Mouse (Mus musculus): ENCODE measurements around the gene Tor1a.

Gene Tor1a

GRCm38 (mm10) chr2:30967352-30968327 lies at the start of gene Tor1a:
Tor1a (minus strand) TSS chr2:30967933.
- DNase-seq (ENCODE audit: low spot score), result peak; percentile 77

DNA sequence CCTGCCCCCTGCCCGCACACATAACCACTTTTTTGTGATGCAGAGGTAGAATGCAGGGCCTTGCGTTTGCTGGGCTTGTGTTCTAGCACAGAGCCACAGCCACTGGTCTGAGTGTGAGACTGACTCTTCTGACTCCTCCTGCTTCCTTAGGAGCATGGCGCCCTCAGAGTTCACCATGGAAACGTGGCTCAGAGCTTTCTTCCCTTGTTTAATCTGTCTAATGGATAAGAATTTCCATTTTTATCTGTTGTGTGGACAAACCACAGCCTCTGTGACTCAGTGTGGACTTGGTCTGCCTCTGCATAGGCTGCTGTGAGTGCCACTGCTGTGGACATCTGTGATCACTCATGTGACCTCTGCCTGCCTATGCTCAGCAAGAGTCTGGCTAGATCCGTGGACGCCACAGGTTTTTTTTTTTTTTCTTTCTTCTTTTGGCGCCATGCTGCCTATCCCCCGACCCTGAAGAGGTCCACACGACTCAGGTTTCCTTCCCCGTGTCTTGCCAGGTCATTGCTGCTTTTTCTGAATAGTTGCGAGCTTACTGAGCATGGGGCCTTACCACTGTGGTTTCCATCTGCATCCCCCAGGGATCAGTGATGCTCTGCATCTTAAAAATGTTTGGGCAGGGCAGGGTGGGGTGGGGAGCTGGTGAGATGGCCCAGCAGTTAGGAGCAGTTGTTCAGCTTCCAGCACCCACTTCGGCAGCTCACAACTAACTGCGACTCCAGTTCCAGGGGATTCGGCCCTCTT lies 45.8 kb upstream of the Tor1a start:
- no peak for DNase-seq (ENCODE audit: low spot score)

DNA sequence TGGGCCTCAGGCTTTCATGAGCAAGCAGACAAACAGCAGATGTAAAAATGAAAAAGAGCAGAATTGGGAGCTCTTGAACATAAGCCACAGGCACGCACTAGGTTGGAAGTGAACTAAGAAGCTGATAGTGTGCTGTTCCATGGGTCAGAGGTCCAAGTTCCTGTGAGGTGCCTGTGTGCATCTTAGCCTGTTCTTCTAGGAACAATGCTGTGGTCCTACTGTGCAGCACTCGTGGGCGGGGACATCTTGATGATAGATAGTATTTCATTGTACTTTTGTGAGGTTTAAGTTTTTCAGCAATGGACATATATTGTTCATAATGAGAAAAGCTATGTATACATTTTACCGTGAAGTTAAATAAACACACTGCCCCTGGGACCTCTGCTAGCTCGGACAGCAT lies 39.5 kb upstream of the Tor1a start:
- no peak for DNase-seq (ENCODE audit: low spot score)

DNA sequence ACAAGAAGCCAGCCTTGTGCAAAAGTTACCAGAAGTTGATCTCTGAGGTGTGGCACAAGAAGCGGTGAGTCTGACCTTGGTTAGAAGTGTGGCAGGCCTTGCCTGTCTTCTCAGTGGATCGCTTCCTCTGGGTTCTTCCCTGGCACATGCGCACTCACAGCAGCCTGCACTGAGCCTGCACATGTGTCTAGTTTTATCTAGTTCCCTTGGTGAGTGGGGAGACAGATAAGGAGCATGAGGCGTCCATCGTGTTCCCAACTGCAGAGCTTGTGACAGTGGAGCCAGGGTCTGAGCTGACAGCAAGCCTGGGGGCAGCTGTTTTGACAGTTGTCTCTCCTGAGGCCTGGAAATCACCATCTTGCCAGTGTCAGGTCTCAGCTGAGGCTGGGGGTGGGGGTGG lies 38.7 kb upstream of the Tor1a start:
- DNase-seq (ENCODE audit: low spot score), result peak; percentile 41

- DNase-seq (ENCODE audit: low spot score), result no peak
These were observed 37.7 kb upstream of the Tor1a start for GRCm38 (mm10) chr2:31005453-31005852.

GRCm38 (mm10) chr2:31002857-31003256 lies 35.1 kb upstream of the Tor1a start:
- no peak for DNase-seq (ENCODE audit: low spot score)

DNA sequence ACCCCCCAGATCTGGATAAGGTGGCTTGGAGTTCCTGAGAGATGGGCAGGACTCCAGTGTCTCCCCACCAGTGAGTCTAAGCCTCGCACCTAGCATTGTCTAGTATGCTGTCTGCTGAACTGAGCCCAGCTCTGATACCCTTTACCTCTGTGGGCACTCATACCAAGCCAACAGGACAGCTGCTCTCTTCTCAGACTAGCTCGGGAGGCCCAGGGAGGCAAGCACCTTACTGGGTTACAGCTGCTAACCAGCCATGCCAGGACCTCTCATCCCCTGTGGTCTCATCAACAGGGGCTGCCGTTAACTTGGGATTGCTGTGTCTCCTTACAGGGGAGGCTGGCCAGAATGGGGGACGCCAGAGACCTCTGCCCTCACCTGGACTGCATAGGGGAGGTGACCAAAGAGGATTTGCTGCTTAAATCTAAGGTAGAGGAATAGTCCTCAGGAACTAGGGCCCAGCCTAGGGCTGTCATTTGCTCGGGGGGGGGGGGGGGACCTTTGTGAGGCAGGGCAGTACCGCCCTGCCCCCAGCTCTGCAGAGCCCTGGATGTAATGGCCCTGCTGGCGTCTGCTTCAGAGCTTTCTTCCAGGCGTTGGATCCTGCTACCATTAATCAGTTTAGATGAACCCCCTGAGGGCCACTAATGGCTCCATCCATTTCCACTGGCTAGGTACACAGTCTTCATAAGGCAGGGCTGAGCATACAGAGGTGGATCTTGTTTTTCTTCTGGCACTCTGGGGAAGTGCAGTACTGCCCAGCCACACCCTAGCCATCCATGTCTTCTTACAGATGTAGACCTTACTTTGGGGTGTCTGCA lies 30.9 kb upstream of the Tor1a start:
- no peak for DNase-seq (ENCODE audit: low spot score)

GRCm38 (mm10) chr2:30995432-30995996 lies 27.8 kb upstream of the Tor1a start:
- DNase-seq (ENCODE audit: low spot score), result no peak

DNA sequence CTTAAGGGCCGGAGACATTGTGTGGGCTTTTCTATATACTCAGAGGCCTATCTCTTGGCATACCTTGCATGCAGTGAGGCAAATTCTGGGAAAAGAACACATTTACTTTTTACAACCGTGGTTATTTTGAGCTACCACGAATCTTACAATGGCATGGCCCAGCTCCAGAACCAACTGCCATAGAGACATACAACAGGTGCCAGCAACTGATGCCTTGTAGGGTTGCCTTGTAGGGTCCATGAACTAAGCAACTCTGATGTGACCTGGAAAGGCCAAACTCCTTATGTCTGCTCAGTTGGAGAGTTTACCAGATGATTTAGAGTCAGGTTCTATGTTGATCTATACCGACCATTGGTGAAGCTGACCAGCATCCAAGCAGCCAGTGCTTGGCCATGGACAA lies 27.1 kb upstream of the Tor1a start:
- DNase-seq (ENCODE audit: low spot score), result no peak

GRCm38 (mm10) chr2:30990221-30990620 lies 22.5 kb upstream of the Tor1a start:
- DNase-seq (ENCODE audit: low spot score), result no peak

GRCm38 (mm10) chr2:30985111-30986020 lies 17.6 kb upstream of the Tor1a start:
- DNase-seq (ENCODE audit: low spot score), result peak; percentile 25

DNA sequence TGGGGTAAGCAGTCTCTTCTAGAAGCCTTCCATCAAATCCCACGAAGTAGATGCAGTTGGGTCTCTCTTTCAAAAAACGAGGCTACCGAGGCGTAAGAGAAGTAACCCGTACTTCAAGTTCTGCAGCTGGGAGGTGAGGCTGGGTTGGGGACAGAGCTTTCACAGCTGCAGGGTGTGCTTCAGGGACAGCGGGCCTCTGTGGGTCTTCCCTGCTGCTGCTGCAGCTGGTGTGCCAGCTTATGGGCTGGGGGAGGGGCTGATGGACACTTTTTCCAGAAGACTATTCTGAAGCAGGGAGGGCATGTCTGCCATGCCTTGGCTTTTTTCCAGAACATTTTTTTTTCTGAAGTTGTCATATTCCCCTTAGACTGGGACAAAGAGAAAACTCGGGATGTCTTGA lies 15.3 kb upstream of the Tor1a start:
- DNase-seq (ENCODE audit: low spot score), result no peak

DNA sequence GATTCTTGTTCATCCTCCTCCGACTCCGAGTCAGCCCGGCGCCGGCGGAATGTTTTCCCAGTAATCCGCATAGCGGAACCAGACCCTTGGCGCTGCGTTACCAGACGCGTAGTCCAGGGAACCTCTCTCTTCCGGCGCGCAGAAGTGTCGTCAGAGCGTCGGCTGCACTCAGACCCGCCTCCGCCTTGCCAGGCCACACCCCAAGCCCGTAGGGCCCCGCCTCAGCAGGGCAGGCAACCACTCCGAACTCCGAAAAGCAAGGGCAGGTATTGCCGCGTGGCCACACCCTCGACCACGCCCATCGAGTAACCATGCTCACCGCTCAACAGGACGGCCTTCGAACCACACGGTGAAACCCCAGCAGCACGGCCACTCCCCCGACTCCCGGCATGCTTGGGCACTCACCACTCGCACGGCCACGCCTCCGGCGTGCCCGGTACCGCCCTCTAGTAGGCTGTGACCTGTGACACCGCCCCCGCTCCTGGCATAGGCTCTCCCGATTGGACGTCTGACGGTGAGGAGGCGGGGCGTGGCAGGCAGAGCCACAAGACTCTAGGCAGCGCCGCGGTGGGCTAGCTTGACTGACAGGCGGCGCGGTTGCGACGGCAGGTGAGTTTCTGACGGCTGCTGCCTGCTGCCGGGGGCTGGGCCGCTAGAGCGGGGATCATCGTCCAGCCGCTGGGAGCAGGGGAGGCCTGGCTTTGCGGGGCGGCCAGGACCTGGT lies 14.2 kb upstream of the Tor1a start, which contains the start of the genes BC005624 and Usp20:
BC005624 (minus strand) TSS at position 412 of the 724 bp plus-strand sequence.
Usp20 (plus strand) TSS at position 490 of the 724 bp plus-strand sequence.
- peak; percentile 100 for DNase-seq (ENCODE audit: low spot score)

- peak; percentile 12 for DNase-seq (ENCODE audit: low spot score)
These were observed 907 bp downstream of the Tor1a start for GRCm38 (mm10) chr2:30966826-30967225.

- DNase-seq (ENCODE audit: low spot score), result no peak
These were observed 2.1 kb downstream of the Tor1a start for GRCm38 (mm10) chr2:30965627-30966026.

GRCm38 (mm10) chr2:30962570-30963254 lies 5.0 kb downstream of the Tor1a start:
- no peak for DNase-seq (ENCODE audit: low spot score)

DNA sequence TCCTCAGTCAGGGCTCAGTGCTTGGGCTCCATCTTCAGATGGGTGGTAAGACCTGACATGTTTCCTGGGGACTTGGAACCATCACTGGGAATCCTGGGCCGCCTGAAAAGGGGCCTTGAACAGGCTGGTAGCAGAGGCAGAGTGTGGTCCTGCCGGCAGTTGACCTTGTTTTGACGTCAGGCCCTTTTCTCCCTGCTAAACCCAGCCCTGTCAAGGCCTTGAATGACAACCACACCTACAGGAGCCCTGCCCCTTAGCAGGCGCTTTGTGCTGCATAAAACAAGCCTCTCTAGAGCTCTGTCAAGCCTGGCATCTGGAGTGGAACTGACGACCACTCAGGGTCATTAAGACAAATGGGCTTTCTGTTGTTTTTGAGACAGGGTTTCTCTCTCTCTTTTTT lies 7.9 kb downstream of the Tor1a start:
- DNase-seq (ENCODE audit: low spot score), result no peak

DNA sequence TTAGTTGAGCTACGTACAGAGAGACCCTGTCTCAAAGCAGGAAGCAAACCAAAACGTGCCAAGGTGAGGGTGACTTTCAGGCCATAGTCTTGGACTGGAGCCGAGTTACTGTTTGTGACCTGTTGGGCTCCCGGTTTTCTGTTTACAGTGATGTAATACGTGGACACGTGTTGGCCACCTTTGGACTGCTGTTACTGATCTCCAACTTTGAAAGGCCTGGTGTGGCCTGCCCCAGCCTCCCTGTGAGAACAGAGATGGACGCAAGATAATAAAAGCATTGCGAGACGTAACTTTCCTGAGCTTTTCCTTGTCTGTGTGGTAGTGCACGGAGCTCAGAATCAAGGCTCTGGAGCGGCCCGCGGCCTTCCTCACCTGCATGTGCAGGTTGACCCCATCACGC lies 9.0 kb downstream of the Tor1a start:
- DNase-seq (ENCODE audit: low spot score), result no peak

GRCm38 (mm10) chr2:30957511-30957910 lies 10.2 kb downstream of the Tor1a start:
- DNase-seq (ENCODE audit: low spot score), result no peak

Data from spleen, adult 12 weeks (tissue).